ENCODE assay signal across 8 mouse cellular contexts in the genomic region with DNA sequence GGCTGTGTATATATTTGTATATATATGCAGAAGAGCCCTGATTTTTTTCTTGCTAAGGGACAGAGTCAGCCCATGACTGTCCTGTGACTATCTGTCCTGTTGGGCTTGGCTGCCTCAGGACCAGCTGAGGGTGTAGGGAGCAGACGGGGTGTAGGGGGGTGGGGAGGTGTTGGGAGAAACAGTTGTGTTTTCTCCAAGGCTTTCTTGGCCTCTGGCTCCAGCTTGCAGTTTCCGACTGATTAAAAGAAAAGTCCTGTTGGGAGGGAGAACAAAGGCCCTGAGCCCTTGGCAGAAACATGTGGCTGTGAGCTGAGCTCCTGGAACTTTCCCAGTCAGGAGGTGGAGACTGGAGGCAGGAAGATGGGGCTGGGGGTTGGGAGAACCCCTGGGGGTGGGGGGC. TPM values are rescaled to one million over a fixed set of nuclear protein-coding genes. Genes with fewer than 3 reads are reported as not detected.
DNase-seq lines count a peak whose midpoint lies in the region; ATAC-seq and TF ChIP-seq lines count a peak whose summit lies in the region.

No protein-coding gene starts in this region.

- H3K9ac ChIP-seq in liver, embryonic 11.5 days (ENCODE audit: low read depth, low read length): no peak overlapping the region
- no peak overlapping the region for H3K9ac ChIP-seq in liver, postnatal 0 days (replicated peaks)
- peak overlapping the region; percentile 80 for H3K9ac ChIP-seq in midbrain, embryonic 12.5 days (replicated peaks)

- no peaks in the 10 kb centered on the region for H3K36me3 ChIP-seq in liver, embryonic 11.5 days (ENCODE audit: control insufficient read depth, insufficient read depth, low read length)
- H3K36me3 ChIP-seq in liver, postnatal 0 days (replicated peaks; ENCODE audit: insufficient read depth, low read length): no peaks in the 10 kb centered on the region
- H3K36me3 ChIP-seq in forebrain, embryonic 10.5 days (replicated peaks): peaks cover 42% of the 10 kb centered on the region
- peaks cover 29% of the 10 kb centered on the region for H3K36me3 ChIP-seq in midbrain, embryonic 12.5 days

- H3K9me3 ChIP-seq in liver, embryonic 11.5 days (ENCODE audit: control insufficient read depth, low read length): peaks cover 4% of the 10 kb centered on the region; the same call in 1 of the 2 replicates
- H3K9me3 ChIP-seq in liver, postnatal 0 days (ENCODE audit: low read length): no peaks in the 10 kb centered on the region
- H3K9me3 ChIP-seq in forebrain, embryonic 10.5 days: peaks cover 37% of the 10 kb centered on the region
- peaks cover 7% of the 10 kb centered on the region for H3K9me3 ChIP-seq in midbrain, embryonic 12.5 days

- ATAC-seq in liver, embryonic 11.5 days (replicated peaks; ENCODE audit: low FRiP score): no peak
- no peak for ATAC-seq in liver, postnatal 0 days
- ATAC-seq in midbrain, embryonic 12.5 days (ENCODE audit: low FRiP score, low read depth): peak; percentile 11; the same call in 1 of the 2 replicates

- no peak for TF ChIP-seq CTCF in liver, postnatal 0 days (IDR thresholded peaks at IDR 0.05; ENCODE audit: low read depth)

- H3K4me1 ChIP-seq in liver, embryonic 11.5 days (replicated peaks; ENCODE audit: control insufficient read depth, insufficient read depth, low read length): peaks cover 10% of the 10 kb centered on the region
- H3K4me1 ChIP-seq in liver, postnatal 0 days (ENCODE audit: insufficient read depth): peaks cover 6% of the 10 kb centered on the region
- peaks cover 52% of the 10 kb centered on the region for H3K4me1 ChIP-seq in forebrain, embryonic 10.5 days
- H3K4me1 ChIP-seq in midbrain, embryonic 12.5 days: peaks cover 29% of the 10 kb centered on the region

- TF ChIP-seq EP300 in liver, postnatal 0 days (IDR thresholded peaks at IDR 0.05; ENCODE audit: low read depth): no peak

- H3K4me3 ChIP-seq in liver, embryonic 11.5 days (ENCODE audit: low read depth, low read length): peak overlapping the region; percentile 16; the same call in 1 of the 2 replicates
- no peak overlapping the region for H3K4me3 ChIP-seq in liver, postnatal 0 days (ENCODE audit: low read depth, low read length)
- H3K4me3 ChIP-seq in forebrain, embryonic 10.5 days: peak overlapping the region; percentile 72
- H3K4me3 ChIP-seq in midbrain, embryonic 12.5 days: peak overlapping the region; percentile 63

- H3K27me3 ChIP-seq in liver, embryonic 11.5 days (replicated peaks; ENCODE audit: control insufficient read depth, insufficient read depth, low read length): peaks cover 25% of the 10 kb centered on the region
- peaks cover 9% of the 10 kb centered on the region; the same call in 1 of the 2 replicates for H3K27me3 ChIP-seq in liver, postnatal 0 days (ENCODE audit: insufficient read depth, low read length)
- H3K27me3 ChIP-seq in forebrain, embryonic 10.5 days (ENCODE audit: poor library complexity, severe bottlenecking): peaks cover 27% of the 10 kb centered on the region
- H3K27me3 ChIP-seq in midbrain, embryonic 12.5 days: peaks cover 23% of the 10 kb centered on the region

- WGBS in liver, embryonic 11.5 days: 39% methylated on average over 2 of the region's 2 CpGs
- 51% methylated on average over 2 of the region's 2 CpGs for WGBS in liver, postnatal 0 days (ENCODE audit: insufficient replicate concordance)
- 0% methylated on average over 2 of the region's 2 CpGs for WGBS in forebrain, embryonic 10.5 days
- 3% methylated on average over 2 of the region's 2 CpGs for WGBS in midbrain, embryonic 12.5 days

- intact Hi-C loops in heart, postnatal 10 days (cut with DNase I): no loop called here

- H3K27ac ChIP-seq in liver, embryonic 11.5 days (ENCODE audit: low read depth, low read length): peak overlapping the region; percentile 0; the same call in 1 of the 2 replicates
- no peak overlapping the region for H3K27ac ChIP-seq in liver, postnatal 0 days (ENCODE audit: low read depth)
- peak overlapping the region; percentile 98 for H3K27ac ChIP-seq in forebrain, embryonic 10.5 days
- H3K27ac ChIP-seq in midbrain, embryonic 12.5 days (replicated peaks): peak overlapping the region; percentile 54

- H3K4me2 ChIP-seq in liver, embryonic 11.5 days: peak overlapping the region; percentile 62
- no peak overlapping the region for H3K4me2 ChIP-seq in liver, postnatal 0 days (ENCODE audit: low read depth, low read length)
- peak overlapping the region; percentile 91 for H3K4me2 ChIP-seq in midbrain, embryonic 12.5 days (replicated peaks)

- DNase-seq in liver, embryonic 11.5 days (ENCODE audit: low spot score): no peak
- no peak for DNase-seq in liver, postnatal 0 days
- DNase-seq in forebrain, embryonic 10.5 days (ENCODE audit: extremely low spot score, low spot score): peak; percentile 61
- DNase-seq in heart, postnatal 10 days: peak; percentile 75 to 80
- DNase-seq in layer of hippocampus, adult 9-11 months: peak; percentile 44
- no peak for DNase-seq in natural killer cell, adult 2 months (ENCODE audit: low spot score in 2 of 2)
- no peak for DNase-seq in thymus, postnatal 14 days

RNA-seq across cellular contexts. Expression of a gene that starts 2.0 kb away (rescaled TPM):
- 57.6 and 60.2 TPM in 2 replicates for polyA plus RNA-seq in liver, embryonic 11.5 days (2014; fragmentation: Nextera tagmentation; extraction: Ambion mirVana)
- 2.6 and 2.8 TPM in 2 replicates for polyA plus RNA-seq in liver, postnatal 0 days (2015; fragmentation: Nextera tagmentation; extraction: Ambion mirVana)
- polyA plus RNA-seq in forebrain, embryonic 10.5 days (2016; fragmentation: Nextera tagmentation; extraction: Ambion mirVana): 154 and 157 TPM in 2 replicates
- total RNA-seq in heart, postnatal 10 days (2021): 10 to 100 TPM; 76.2 to 79.6 TPM
- 118 and 156 TPM in 2 replicates for polyA plus RNA-seq in midbrain, embryonic 12.5 days (2016; fragmentation: Nextera tagmentation; extraction: Ambion mirVana)

Comparison
In these comparisons a context has a peak if more than half of its experiments do, and no peak if none do; other contexts are left out.
1. RNA of a gene that starts 2.0 kb away (polyA plus RNA-seq): 154 to 157 TPM in forebrain, embryonic 10.5 days, 118 to 156 TPM in midbrain, embryonic 12.5 days and 57.6 to 60.2 TPM in liver, embryonic 11.5 days; 2.6 to 2.8 TPM in liver, postnatal 0 days; every median in the first group is over 10 times any median in the second.
2. DNase-seq: peak in forebrain, embryonic 10.5 days (single experiment), heart, postnatal 10 days (2 of 2) and layer of hippocampus, adult 9-11 months (single experiment); none in liver, embryonic 11.5 days (single experiment), liver, postnatal 0 days (single experiment), natural killer cell, adult 2 months (0 of 2) and thymus, postnatal 14 days (single experiment).